Mouse (Mus musculus) adipocyte (in vitro differentiated cells): ENCODE data around the gene Creb3l2.

Source experiments
- DNase-seq: peaks from one replicate; pipeline ENCODE4 v3.0.0-alpha.2; 2016; ENCODE audit warnings: low spot score

Gene Creb3l2

DNA sequence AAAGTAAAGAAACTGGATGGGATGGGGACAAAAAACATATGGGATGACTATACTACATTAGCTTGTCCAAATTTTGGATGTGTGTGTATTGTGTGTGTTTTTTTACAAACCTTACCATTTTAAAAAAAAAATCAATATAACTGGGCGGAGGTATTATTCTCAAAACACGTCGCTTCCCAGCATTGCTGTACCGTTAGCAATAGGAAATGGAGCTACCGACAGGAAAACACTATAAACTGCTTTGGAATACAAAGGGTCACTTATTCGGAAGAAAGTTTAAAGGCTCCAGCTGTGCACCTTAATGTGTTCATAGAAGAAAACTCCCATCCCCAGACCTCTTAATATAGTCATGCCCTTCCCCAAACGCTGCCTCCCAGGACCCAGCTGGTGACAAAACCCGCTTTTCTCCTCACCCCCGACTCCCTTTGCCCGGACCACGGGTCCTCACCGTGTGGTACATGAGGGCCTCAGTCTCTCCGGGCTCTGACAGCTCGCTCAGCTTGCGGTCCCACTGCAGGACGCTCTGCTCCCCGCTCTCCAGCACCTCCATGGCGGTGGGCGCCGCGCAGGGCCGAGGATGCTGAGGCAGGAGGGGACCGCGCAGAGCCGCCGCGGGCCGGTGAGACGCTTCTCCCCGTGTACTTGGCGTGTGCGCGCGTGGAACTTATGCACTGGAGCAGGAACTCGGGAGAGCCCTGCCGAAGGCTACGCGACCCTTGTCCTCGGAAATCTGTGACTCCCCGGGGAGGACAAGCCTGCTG lies 515 bp downstream of the Creb3l2 start:
- DNase-seq, result peak; percentile 52

DNA sequence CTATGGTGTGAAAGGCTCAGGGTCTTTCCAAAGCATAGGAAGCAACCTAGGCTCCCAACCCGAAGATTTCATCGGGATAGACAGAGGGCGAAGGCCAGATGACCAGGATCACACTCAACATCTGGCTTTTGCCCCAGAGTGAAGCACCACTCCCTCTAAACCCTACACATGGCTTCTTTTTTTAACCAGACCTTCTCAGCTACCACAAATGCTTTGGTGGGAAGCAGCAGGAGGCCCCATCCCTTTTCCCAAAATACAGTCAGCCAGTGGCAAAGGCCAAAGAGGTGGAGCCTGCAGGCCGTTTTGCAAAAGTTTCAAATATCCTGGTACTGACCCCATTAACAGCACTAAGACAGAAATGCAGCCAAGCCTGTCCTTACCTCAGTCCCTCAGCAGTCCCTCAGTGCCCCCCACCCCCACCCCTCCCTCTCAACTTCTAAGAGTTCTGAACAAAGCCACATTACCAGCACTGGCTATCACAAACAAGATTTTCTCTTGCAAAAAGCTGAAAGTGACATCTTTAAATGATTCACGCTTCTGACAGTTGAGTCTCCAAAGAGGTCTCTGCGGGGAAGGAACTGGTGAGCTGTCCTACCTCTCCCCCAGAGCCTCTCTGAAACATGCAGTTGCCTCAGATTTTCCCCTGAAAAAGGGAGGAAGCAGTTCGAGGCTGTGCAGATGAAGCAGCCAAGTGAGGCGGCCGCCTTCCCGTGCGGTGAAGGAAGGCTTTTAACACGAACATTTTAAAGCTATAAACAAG lies 1.3 kb downstream of the Creb3l2 start:
- peak; percentile 69 for DNase-seq

GRCm38 (mm10) chr6:37439676-37440490 lies 2.1 kb downstream of the Creb3l2 start:
- peak; percentile 60 for DNase-seq

DNA sequence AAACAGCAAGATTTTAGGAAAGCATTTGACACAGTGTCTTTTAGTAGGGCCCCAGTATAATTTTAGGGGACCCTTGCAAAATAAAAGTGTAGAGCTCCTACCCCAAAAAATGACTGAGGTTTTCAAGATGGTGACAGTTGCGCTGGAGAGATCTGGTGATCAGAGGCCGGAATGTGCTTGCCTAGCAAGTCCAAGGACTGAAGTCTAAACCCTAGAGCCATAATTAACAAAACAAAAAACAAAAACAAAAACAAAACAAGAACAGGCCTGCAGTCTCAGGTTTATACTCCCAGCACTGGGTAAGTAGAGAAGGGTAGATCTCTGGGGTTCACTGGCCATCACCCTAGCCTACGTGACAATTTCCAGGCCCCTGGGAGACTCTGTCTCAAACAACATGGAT lies 3.4 kb downstream of the Creb3l2 start:
- no peak for DNase-seq

GRCm38 (mm10) chr6:37437086-37437485 lies 4.9 kb downstream of the Creb3l2 start:
- DNase-seq, result no peak

- no peak for DNase-seq
Observed at GRCm38 (mm10) chr6:37435391-37435790, 6.6 kb downstream of the Creb3l2 start.

- DNase-seq, result no peak
Observed at GRCm38 (mm10) chr6:37429849-37430470, 12.0 kb downstream of the Creb3l2 start.

DNA sequence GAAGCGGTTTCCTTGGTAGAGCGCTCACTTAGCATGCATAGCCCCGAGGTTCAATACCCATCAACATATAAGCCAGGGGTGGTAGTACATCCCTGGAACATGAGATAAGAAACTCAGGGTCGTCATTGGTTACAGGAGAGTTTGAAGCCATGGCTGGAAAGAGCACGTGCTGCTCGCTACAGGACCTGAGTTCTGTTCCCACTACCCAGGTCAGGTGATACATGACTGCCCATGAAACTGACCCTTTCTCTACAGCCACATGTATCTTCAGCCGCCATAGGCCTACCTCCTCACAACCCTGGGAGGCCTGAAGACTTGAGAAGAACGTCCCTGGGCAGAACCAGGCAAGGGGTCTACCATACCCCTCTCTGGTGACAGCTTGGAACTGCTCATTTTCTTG lies 13.0 kb downstream of the Creb3l2 start:
- DNase-seq, result no peak

DNA sequence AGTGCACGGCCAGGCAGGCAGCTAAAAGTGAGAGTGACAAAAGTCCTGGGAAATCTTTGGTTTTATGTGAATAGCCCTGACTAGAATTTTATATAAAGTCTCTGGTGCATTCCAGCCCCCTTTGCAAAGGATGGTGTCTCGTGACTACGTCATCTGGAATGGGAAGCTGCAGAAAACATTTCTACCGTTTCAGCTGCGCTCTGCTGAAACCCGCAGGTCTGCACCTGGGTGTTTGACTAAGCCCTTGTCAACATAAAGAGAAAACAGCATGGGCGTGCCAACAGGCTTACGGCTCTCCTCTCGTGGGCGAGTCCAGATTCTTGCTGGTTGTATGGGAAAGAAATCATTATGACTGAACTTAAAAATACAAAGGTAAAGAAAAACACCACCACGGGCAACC lies 13.9 kb downstream of the Creb3l2 start:
- no peak for DNase-seq

- no peak for DNase-seq
Observed at GRCm38 (mm10) chr6:37426615-37427014, 15.3 kb downstream of the Creb3l2 start.

DNA sequence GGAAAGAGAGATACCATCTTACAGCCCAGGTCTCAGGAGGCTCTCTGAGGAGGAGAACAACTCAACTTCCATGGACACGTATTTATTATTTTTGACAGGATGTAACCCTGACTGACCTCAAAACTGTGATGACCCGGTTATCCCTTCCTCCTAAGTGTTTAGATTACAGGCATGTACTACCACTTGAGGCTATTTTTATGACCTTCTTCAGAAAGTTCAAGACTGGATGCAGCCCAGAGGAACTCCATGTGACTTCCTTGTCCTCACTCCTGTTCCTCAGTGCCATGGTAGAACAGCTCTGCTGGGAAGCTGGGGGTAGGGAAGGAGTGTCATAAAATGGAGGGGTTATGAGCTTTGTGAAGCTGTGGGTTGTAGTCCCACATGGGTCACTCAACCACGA lies 16.1 kb downstream of the Creb3l2 start:
- no peak for DNase-seq

- no peak for DNase-seq
Observed at GRCm38 (mm10) chr6:37425075-37425474, 16.9 kb downstream of the Creb3l2 start.

DNA sequence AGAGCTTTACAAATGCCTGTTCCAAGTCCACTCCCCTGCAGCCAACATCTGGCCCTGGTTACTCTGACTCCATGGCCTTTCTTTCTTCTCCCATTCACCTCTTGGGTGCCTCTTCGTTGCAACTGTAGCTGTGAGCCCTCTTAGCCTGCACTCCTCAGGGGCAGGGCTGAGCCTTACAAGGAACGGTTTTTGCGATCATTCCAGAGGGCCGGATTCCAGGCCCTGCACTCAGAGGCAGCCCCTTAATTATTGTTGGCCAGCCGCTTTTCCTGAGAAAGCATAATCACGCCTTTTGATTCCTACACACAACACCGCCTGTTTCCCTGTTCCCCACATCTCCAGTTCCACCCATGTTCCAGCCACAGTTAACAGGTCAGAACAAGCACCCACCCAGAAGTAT lies 17.6 kb downstream of the Creb3l2 start:
- DNase-seq, result no peak

DNA sequence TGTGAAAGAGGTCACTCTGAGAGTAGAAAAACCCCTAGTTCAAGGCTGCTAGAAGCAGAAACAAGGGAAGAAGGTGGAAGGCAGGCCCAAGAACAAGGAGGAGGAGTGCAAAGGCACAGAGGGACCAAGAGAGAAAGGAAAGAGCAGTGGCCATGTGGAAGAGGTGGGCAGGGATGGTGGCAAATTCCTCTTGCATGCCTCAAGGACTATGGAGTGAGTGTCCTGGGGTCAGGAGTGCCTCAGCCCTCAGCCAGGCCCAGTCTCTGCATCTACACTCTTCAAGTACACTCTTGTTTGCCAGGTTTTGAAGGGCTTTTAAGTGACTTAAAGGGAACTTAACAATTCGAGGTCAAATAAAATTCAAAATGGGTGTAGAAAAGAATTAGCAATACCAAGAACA lies 18.6 kb downstream of the Creb3l2 start:
- DNase-seq, result no peak

- DNase-seq, result no peak
Observed at GRCm38 (mm10) chr6:37421124-37421523, 20.8 kb downstream of the Creb3l2 start.

DNA sequence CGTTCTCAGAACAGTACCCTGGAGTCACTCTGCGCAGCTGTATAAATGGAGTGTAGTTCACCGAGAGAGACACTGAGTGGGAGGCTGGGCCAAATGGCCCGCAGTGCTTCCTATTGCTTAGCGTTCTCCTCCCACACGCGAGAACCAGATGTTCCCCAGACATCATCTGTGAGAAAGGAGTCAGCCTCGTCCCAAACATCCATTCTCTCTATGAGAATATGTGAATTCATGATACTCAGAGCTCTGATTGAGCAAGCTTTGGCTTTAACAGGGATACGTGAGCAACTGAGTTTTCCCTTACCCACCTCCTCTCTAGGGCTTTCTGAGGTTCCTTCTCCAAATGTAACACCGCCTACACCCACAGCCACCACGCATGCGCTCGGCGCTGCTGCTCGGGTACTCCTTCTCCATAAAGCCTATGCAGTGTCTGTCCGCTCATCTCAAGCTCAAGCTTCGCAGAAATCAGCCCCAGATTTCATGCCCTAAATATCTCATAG lies 22.5 kb downstream of the Creb3l2 start:
- peak; percentile 52 for DNase-seq

GRCm38 (mm10) chr6:37418931-37419330 lies 23.0 kb downstream of the Creb3l2 start:
- DNase-seq, result no peak

- no peak for DNase-seq
Observed at GRCm38 (mm10) chr6:37416743-37417142, 25.2 kb downstream of the Creb3l2 start.

GRCm38 (mm10) chr6:37415505-37415904 lies 26.4 kb downstream of the Creb3l2 start:
- DNase-seq, result no peak

GRCm38 (mm10) chr6:37415034-37415433 lies 26.9 kb downstream of the Creb3l2 start:
- no peak for DNase-seq

DNA sequence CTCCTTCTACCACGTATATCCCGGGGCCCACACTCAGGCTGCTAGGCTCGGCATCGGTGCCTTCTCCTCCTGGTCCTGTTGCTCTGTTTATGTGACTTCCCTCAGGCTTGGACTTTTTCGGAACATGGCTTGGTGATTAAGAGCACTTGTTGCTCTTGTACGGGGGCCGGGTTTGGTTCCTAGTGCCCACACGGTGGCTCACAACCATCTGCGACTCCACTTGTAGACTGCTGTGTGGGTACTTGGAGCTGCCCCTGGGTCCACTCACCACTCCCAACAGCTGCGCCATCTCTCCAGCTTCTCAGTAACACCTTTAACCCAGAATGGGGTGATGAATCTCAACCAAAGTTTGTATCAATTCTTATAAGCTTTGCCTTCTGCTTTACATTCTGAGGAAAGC lies 27.4 kb downstream of the Creb3l2 start:
- DNase-seq, result no peak

GRCm38 (mm10) chr6:37411696-37412095 lies 30.2 kb downstream of the Creb3l2 start:
- no peak for DNase-seq
